Mouse (Mus musculus) heart, postnatal 0 days (tissue): ENCODE measurements around the gene Itpa. TPM values are rescaled to one million over a fixed set of nuclear protein-coding genes. Genes with fewer than 3 reads are reported as not detected.
A peak's percentile ranks its signal among the peaks of the same experiment; 100 is the strongest.

Experiments used
- ATAC-seq: fragments of 200-750 bp; cut with Nextera tagmentation; 2 replicates; pipeline ENCODE4 v1.8.0; 2017; ENCODE audit warnings: low read depth, moderate number of reproducible peaks, moderate library complexity; ENCODE audit not compliant: insufficient read depth
- DNase-seq: peaks from one replicate; pipeline ENCODE4 v3.0.0-alpha.2; 2016; ENCODE audit warnings: low spot score
- H3K27ac ChIP-seq: fragments of 300-500 bp; sonication (generic); 2 replicates; pipeline ENCODE4 v1.5.1; 2014; ENCODE audit warnings: low read depth, mild to moderate bottlenecking
- H3K27me3 ChIP-seq: fragments of 300-500 bp; sonication (generic); 2 replicates; pipeline ENCODE4 v1.6.1; 2014; ENCODE audit warnings: low read length, mixed read lengths; ENCODE audit not compliant: control insufficient read depth, insufficient read depth
- H3K36me3 ChIP-seq: fragments of 300-500 bp; sonication (generic); replicated peaks from 2 replicates; pipeline ENCODE4 v1.6.1; 2014; ENCODE audit warnings: low read length, mixed read lengths; ENCODE audit not compliant: control insufficient read depth, insufficient read depth
- H3K4me1 ChIP-seq: fragments of 300-500 bp; sonication (generic); 2 replicates; pipeline ENCODE4 v1.6.1; 2014; ENCODE audit warnings: antibody characterized with exemption; ENCODE audit not compliant: control insufficient read depth, insufficient read depth
- H3K4me2 ChIP-seq: fragments of 300-500 bp; sonication (generic); 2 replicates; pipeline ENCODE4 v1.6.1; 2014; ENCODE audit warnings: low read depth, mild to moderate bottlenecking, low read length, moderate library complexity
- H3K4me3 ChIP-seq: fragments of 300-500 bp; sonication (generic); 2 replicates; pipeline ENCODE4 v1.5.1; 2014; ENCODE audit warnings: low read depth, low read length
- H3K9ac ChIP-seq: fragments of 300-500 bp; sonication (generic); replicated peaks from 2 replicates; pipeline ENCODE4 v1.6.1; 2014; ENCODE audit warnings: low read depth, low read length, mixed read lengths
- H3K9me3 ChIP-seq: fragments of 300-500 bp; sonication (generic); replicated peaks from 2 replicates; pipeline ENCODE4 v1.6.1; 2016; ENCODE audit warnings: low read length; ENCODE audit not compliant: control insufficient read depth
- CTCF ChIP-seq: IDR thresholded peaks from 2 replicates; pipeline ENCODE4 v1.5.1; 2016; ENCODE audit warnings: antibody characterized with exemption, control low read depth, low read depth
- EP300 ChIP-seq: IDR thresholded peaks from 2 replicates; pipeline ENCODE4 v1.6.1; 2016; ENCODE audit warnings: antibody characterized with exemption, low read depth
- WGBS: fragments of 180-500 bp; shearing (Covaris S2); extraction: QIAGEN DNeasy Blood & Tissue Kit; methylation state at CpG from one replicate; pipeline ENCODE4 v1.1.7; 2014; 5-methylcytosine and 5-hydroxymethylcytosine counted together
- polyA plus RNA-seq: library from polyadenylated mRNA; unstranded; fragments of >200 nt; fragmentation: Nextera tagmentation; extraction: Ambion mirVana; gene quantifications from 2 replicates; pipeline ENCODE4 v1.2.1, GENCODE M21; 2015
- total RNA-seq: library from RNA; depleted of rRNA; stranded (reverse); fragments of >200 nt; gene quantifications from 2 replicates; pipeline ENCODE4 v1.2.3, GENCODE M21; 2014; ENCODE audit warnings: low replicate concordance

The Itpa gene
- total and polyA plus RNA-seq, 2 experiments from 2014 or later: 67.3 to 100 TPM

GRCm38 (mm10) chr2:130657541-130657940, 9.9 kb upstream of the Itpa start:
- Histone ChIP-seq H3K4me1 (no peaks in the 10 kb centered on the region), H3K27me3 (no peaks in the 10 kb centered on the region), H3K27ac (no peak overlapping the region), H3K4me2 (no peak overlapping the region), H3K36me3 (peaks cover 90% of the 10 kb centered on the region), H3K9ac (no peak overlapping the region), H3K4me3 (no peak overlapping the region), H3K9me3 (no peaks in the 10 kb centered on the region)
- 88% methylated on average over 6 of the region's 6 CpGs for WGBS
- DNase-seq: no peak
- no peak for ATAC-seq
- TF ChIP-seq CTCF (no peak), EP300 (no peak)

- H3K36me3 ChIP-seq: peaks cover 83% of the 10 kb centered on the region
- H3K27me3 ChIP-seq: no peaks in the 10 kb centered on the region
- no peak for TF ChIP-seq EP300
- H3K9me3 ChIP-seq: no peaks in the 10 kb centered on the region
- H3K9ac ChIP-seq: no peak overlapping the region
- no peak overlapping the region for H3K4me2 ChIP-seq
- no peak overlapping the region for H3K27ac ChIP-seq
- peaks cover 3% of the 10 kb centered on the region for H3K4me1 ChIP-seq
- H3K4me3 ChIP-seq: no peak overlapping the region
- DNase-seq (no peak), ATAC-seq (no peak)
- 95% methylated on average over 10 of the region's 10 CpGs for WGBS
These were observed 8.9 kb upstream of the Itpa start for GRCm38 (mm10) chr2:130658530-130658929.

GRCm38 (mm10) chr2:130663342-130663741, 4.1 kb upstream of the Itpa start:
- 92% methylated on average over 11 of the region's 11 CpGs for WGBS
- peak overlapping the region; percentile 54 for H3K4me2 ChIP-seq
- H3K27me3 ChIP-seq: no peaks in the 10 kb centered on the region
- H3K36me3 ChIP-seq: peaks cover 37% of the 10 kb centered on the region
- H3K9ac ChIP-seq: 0 out of 2 replicates have a peak overlapping the region, but pooled peaks have one; percentile 78
- DNase-seq (no peak), ATAC-seq (no peak)
- 0 out of 2 replicates have a peak overlapping the region, but pooled peaks have one; percentile 63 for H3K4me3 ChIP-seq
- no peaks in the 10 kb centered on the region for H3K9me3 ChIP-seq
- peaks cover 12% of the 10 kb centered on the region for H3K4me1 ChIP-seq
- H3K27ac ChIP-seq: no peak overlapping the region
- TF ChIP-seq EP300 (no peak), CTCF (no peak)

GRCm38 (mm10) chr2:130664102-130664701, 3.2 kb upstream of the Itpa start, which contains the start of gene Ddrgk1:
Ddrgk1 (minus strand) TSS chr2:130664659.
- H3K9ac ChIP-seq: peak within 1 kb of the TSS; percentile 78
- H3K4me2 ChIP-seq: peak within 1 kb of the TSS; percentile 54
- no peak for TF ChIP-seq EP300
- TF ChIP-seq CTCF: peak; percentile 19
- DNase-seq (peak; percentile 94), ATAC-seq (peak; percentile 96)
- H3K9me3 ChIP-seq: no peaks in the 10 kb centered on the region
- peaks cover 14% of the 10 kb centered on the region for H3K4me1 ChIP-seq
- H3K27ac ChIP-seq: peak within 1 kb of the TSS; percentile 98
- H3K36me3 ChIP-seq: peaks cover 28% of the 10 kb centered on the region
- under 1% methylated on average over 40 of the region's 40 CpGs for WGBS
- peak within 1 kb of the TSS; percentile 63 for H3K4me3 ChIP-seq
- no peaks in the 10 kb centered on the region for H3K27me3 ChIP-seq

GRCm38 (mm10) chr2:130677211-130677610, 9.8 kb downstream of the Itpa start:
- 65% methylated on average over 10 of the region's 10 CpGs for WGBS
- Histone ChIP-seq H3K9me3 (no peaks in the 10 kb centered on the region), H3K4me1 (no peaks in the 10 kb centered on the region), H3K4me3 (no peak overlapping the region), H3K4me2 (no peak overlapping the region), H3K27me3 (no peaks in the 10 kb centered on the region), H3K36me3 (peaks cover 94% of the 10 kb centered on the region), H3K9ac (no peak overlapping the region), H3K27ac (no peak overlapping the region)
- ATAC-seq (no peak), DNase-seq (no peak)
- TF ChIP-seq EP300: no peak
- TF ChIP-seq CTCF: no peak

GRCm38 (mm10) chr2:130679154-130679553, 11.7 kb downstream of the Itpa start:
- Histone ChIP-seq H3K36me3 (peaks cover 93% of the 10 kb centered on the region), H3K4me3 (no peak overlapping the region), H3K4me2 (no peak overlapping the region), H3K9me3 (no peaks in the 10 kb centered on the region), H3K4me1 (no peaks in the 10 kb centered on the region), H3K9ac (no peak overlapping the region), H3K27me3 (no peaks in the 10 kb centered on the region), H3K27ac (no peak overlapping the region)
- ATAC-seq (no peak), DNase-seq (no peak)
- 94% methylated on average over 12 of the region's 12 CpGs for WGBS
- TF ChIP-seq EP300 (no peak), CTCF (no peak)
